In the genomic region with DNA sequence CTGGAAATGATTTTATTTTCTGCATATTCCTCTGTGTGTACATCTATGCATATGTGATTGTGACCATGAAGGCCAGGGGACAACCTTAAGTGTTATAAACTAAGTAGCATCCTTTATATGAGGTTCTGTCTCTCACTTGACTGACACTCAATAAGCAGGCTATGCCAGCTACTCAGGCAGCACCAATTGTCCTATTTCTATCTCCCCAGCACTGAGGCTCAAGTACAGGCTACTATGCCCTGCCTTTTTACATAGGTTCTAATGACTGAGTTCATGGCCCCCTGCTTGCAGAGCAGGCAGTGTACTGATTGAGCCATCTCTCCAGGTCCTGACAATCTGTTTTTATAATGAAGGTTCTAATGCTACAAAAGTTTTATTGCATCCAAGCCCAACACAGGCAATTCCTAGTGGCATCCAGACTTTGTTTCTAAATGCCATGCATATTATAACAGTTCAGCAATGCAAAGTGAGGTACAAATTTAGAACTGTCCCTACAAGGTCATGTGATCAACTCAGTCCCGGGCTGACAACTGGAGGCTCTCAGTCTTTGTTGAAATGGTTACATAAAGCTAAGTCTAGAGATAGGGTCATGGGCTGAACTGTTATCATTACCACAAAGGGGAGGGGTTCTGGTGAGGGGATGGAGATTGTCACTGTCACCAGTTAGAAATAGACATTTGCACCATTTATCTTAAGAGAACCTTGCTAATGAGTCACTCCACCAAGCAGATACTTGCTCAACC, we compare ENCODE assay signal across 21 mouse cellular contexts.
DNase-seq lines count a peak whose midpoint lies in the region; ATAC-seq lines count a peak whose summit lies in the region.
"Had no signal": no experiment of that assay in that cellular context is flagged by ENCODE, and none has a peak within 500 bp of the region (broad histone marks: within the 10 kb centered on the region; RNA-seq: fewer than 3 reads in every experiment).

No protein-coding gene starts in this region.

- intact Hi-C loops in heart, postnatal 14 days (cut with DNase I) = no loop called here
- intact Hi-C loops in heart, postnatal 10 days (cut with DNase I) = no loop called here

- peak; percentile 89 for ATAC-seq in heart, embryonic 12.5 days (ENCODE audit: insufficient number of reproducible peaks, low FRiP score)
- peak; percentile 92 for ATAC-seq in heart, embryonic 14.5 days (ENCODE audit: insufficient number of reproducible peaks, insufficient read depth, low FRiP score, low read depth)
- ATAC-seq: forebrain, embryonic 15.5 days; intestine, embryonic 16.5 days had no signal

- H3K9ac ChIP-seq in heart, embryonic 12.5 days = no peak overlapping the region
- peak overlapping the region; percentile 60 for H3K9ac ChIP-seq in heart, embryonic 14.5 days (ENCODE audit: low read length)
- H3K9ac ChIP-seq: embryonic facial prominence, embryonic 12.5 days; forebrain, embryonic 15.5 days; hindbrain, embryonic 14.5 days; kidney, embryonic 15.5 days had no signal

- WGBS in heart, embryonic 12.5 days = 8% methylated on average over 1 of the region's 1 CpGs
- WGBS in heart, embryonic 14.5 days = 11% methylated on average over 1 of the region's 1 CpGs

- H3K36me3 ChIP-seq in heart, embryonic 12.5 days = no peaks in the 10 kb centered on the region
- no peaks in the 10 kb centered on the region for H3K36me3 ChIP-seq in heart, embryonic 14.5 days (ENCODE audit: control insufficient read depth, insufficient read depth, low read length)
- H3K36me3 ChIP-seq: embryonic facial prominence, embryonic 12.5 days; forebrain, embryonic 15.5 days; G1E; hindbrain, embryonic 10.5 days; kidney, embryonic 15.5 days had no signal

- H3K4me1 ChIP-seq in heart, embryonic 12.5 days (replicated peaks) = peaks cover 19% of the 10 kb centered on the region
- peaks cover 5 to 24% of the 10 kb centered on the region in 2 experiments for H3K4me1 ChIP-seq in heart, embryonic 14.5 days (ENCODE audit: control insufficient read depth in 2 of 2, insufficient read depth in 2 of 2, low read length in 2 of 2)
- H3K4me1 ChIP-seq: embryonic facial prominence, embryonic 12.5 days; forebrain, embryonic 15.5 days; hindbrain, embryonic 10.5 days; kidney, embryonic 15.5 days had no signal

- no peak overlapping the region for H3K4me3 ChIP-seq in heart, embryonic 12.5 days
- no peak overlapping the region for H3K4me3 ChIP-seq in heart, embryonic 14.5 days (ENCODE audit: control insufficient read depth in 1 of 2, insufficient read depth in 1 of 2, low read depth in 1 of 2, low read length in 2 of 2)
- H3K4me3 ChIP-seq: embryonic facial prominence, embryonic 12.5 days; forebrain, embryonic 15.5 days; hindbrain, embryonic 10.5 days; kidney, embryonic 15.5 days had no signal

- peak; percentile 13 to 19 for DNase-seq in heart, adult 9 months (ENCODE audit: low spot score in 2 of 2)
- DNase-seq in heart, postnatal 14 days = no peak
- peak; percentile 10 to 22 for DNase-seq in heart, postnatal 10 days
- no peak for DNase-seq in right cerebral cortex, postnatal 10 days (ENCODE audit: low spot score in 2 of 2)
- no peak for DNase-seq in cerebellum, postnatal 36 days
- DNase-seq: adrenal gland, adult 8-10 months; adrenal gland, postnatal 36 days; cerebellum, adult 2 months; cerebellum, postnatal 10 days; embryo, embryonic 11 days; gastrocnemius, postnatal 14 days; kidney, adult 2 months had no signal

- peak overlapping the region; percentile 58 for H3K4me2 ChIP-seq in heart, embryonic 12.5 days
- H3K4me2 ChIP-seq in heart, embryonic 14.5 days (ENCODE audit: low read length) = peak overlapping the region; percentile 53
- H3K4me2 ChIP-seq: embryonic facial prominence, embryonic 12.5 days; forebrain, embryonic 15.5 days; hindbrain, embryonic 14.5 days; kidney, embryonic 15.5 days had no signal

- H3K27ac ChIP-seq in heart, embryonic 12.5 days (ENCODE audit: poor library complexity, severe bottlenecking) = peak overlapping the region; percentile 98
- peak overlapping the region; percentile 94 to 98 for H3K27ac ChIP-seq in heart, embryonic 14.5 days (replicated peaks in 1 of 2; ENCODE audit: control insufficient read depth in 1 of 2, insufficient read depth in 1 of 2, low read depth in 2 of 2, low read length in 2 of 2)
- H3K27ac ChIP-seq: embryonic facial prominence, embryonic 12.5 days; forebrain, embryonic 15.5 days; hindbrain, embryonic 10.5 days; hindbrain, embryonic 14.5 days; kidney, embryonic 15.5 days had no signal

- no peaks in the 10 kb centered on the region for H3K27me3 ChIP-seq in heart, embryonic 12.5 days (replicated peaks)
- H3K27me3 ChIP-seq in heart, embryonic 14.5 days (ENCODE audit: control insufficient read depth, insufficient read depth, low read length) = no peaks in the 10 kb centered on the region
- H3K27me3 ChIP-seq: embryonic facial prominence, embryonic 12.5 days; forebrain, embryonic 15.5 days; kidney, embryonic 15.5 days had no signal

- no peaks in the 10 kb centered on the region for H3K9me3 ChIP-seq in heart, embryonic 12.5 days (replicated peaks)
- no peaks in the 10 kb centered on the region for H3K9me3 ChIP-seq in heart, embryonic 14.5 days (ENCODE audit: control insufficient read depth, low read length)
- H3K9me3 ChIP-seq: embryonic facial prominence, embryonic 12.5 days; forebrain, embryonic 15.5 days; hindbrain, embryonic 10.5 days; kidney, embryonic 15.5 days had no signal

Comparison
In these comparisons a context has a peak if more than half of its experiments do, and no peak if none do; other contexts are left out.
1. DNase-seq: peak in heart, adult 9 months (2 of 2) and heart, postnatal 10 days (2 of 2); none in heart, postnatal 14 days (0 of 2), right cerebral cortex, postnatal 10 days (0 of 2) and cerebellum, postnatal 36 days (0 of 2).